Mouse (Mus musculus) induced T-regulatory cell, adult 2 months (primary cell): Measurements from ENCODE around the gene Cox4i2.

Source experiments
- DNase-seq: peaks from one replicate; pipeline ENCODE4 v3.0.0-alpha.2; 2012; ENCODE audit warnings: low read depth

The Cox4i2 gene

DNA sequence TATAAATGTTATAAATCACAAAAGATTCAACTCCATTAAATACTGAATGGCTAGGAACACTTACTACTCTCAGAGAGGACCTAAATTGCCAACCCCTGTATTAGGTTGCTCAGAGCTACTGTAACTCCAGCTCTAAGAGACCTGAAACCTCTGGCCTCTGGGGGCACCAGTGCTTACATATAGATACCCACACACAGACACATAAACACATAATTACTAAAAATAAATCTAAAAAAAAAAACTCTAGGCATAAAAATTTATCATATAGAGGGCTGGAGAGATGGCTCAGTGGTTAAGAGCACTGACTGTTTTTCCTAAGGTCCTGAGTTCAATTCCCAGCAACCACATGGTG is 46.8 kb downstream of the Cox4i2 start:
- no peak for DNase-seq

DNA sequence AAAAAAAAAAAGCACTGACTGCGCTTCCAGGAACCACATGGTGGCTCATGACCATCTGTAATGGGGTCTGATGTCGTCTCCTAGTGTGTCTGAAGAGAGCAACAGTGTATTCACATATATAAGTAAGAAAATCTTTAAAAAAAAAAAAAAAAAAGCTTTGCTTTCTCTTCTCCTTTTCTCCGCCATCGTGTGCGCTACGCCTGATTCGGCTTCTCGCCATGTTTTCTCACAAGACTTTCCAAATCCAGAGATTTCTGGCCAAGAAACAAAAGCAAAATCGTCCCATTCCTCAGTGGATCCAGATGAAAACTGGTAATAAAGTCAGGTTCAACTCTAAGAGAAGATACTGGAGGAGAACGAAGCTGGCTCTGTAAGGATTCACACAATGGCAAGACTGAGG is 48.3 kb downstream of the Cox4i2 start:
- DNase-seq: no peak

DNA sequence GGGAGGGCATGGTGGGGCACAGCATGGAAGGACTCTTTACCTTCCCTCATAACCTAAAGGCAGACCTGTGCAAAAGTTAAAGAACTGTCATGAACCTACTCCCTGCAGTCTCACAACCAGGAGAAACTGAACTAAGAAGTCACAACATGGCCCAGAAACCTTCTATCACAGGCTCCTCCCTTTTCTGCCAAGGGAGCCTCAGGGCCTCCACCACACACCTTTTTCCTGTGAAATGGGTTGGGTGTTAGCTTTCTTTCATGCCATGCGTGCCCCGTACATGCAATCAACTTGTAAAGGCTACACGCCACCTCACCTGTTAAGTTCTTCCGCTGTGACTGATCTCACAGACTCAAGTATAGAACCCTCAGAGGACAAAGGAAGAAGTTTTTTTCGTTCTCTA is 49.1 kb downstream of the Cox4i2 start:
- peak; percentile 71 for DNase-seq

DNA sequence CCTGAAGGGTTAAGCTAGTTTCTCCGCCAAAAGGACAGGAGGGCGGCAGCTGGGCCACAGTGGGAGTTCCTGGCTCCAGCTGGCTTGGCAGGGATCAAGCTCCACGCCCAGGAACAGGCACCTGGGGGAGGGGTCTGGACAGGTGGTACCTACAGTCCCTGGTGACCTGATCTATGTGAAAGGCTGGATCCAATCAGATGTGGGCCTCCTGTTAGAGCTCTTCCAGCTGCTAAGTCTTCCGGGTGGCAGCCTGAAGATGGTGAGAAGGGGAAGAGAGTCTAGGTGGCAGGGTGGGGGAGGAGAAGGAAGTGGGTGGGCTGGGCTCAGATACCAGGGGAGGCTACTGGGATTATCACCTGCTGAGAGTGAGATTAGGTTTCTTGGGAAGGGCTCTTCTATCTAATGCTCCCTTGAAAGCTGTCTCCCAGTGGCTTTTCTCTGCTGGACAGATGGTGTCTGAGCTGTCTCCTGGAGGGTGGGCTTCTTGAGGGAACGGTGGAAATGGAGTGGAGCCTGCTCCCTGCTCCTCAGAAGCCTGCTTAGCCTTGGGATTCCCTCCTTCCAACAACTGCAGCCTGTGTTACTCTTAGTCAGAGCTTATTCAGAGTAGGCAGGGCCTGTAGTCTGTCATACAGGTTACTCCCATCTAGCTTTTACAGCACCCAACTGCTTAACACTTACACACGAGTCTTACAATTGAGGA is 50.6 kb downstream of the Cox4i2 start:
- DNase-seq: no peak

GRCm38 (mm10) chr2:152805111-152805490 is 51.1 kb downstream of the Cox4i2 start:
- no peak for DNase-seq

- DNase-seq: no peak
Measured at GRCm38 (mm10) chr2:152806037-152806436, 52.1 kb downstream of the Cox4i2 start.

DNA sequence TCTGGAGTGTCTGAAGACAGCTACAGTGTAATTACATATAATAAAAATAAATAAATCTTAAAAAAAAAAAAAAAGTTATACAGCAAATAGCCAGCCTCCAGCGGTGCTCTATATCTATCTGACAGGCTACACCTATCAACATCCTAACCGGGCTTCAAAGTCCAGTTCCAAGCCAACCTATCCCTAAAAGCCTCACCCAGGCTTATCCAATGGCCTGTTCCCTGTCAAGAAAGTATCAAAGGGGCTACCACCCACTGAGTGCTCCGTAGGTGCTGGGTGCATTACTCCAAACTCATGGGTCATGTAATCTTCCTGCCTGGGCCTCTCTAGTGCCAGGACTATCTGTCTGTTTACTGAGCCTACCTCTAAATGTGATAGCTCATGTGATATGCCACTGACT is 54.2 kb downstream of the Cox4i2 start:
- DNase-seq: no peak

GRCm38 (mm10) chr2:152810158-152810941 is 56.4 kb downstream of the Cox4i2 start:
- DNase-seq: peak; percentile 63

DNA sequence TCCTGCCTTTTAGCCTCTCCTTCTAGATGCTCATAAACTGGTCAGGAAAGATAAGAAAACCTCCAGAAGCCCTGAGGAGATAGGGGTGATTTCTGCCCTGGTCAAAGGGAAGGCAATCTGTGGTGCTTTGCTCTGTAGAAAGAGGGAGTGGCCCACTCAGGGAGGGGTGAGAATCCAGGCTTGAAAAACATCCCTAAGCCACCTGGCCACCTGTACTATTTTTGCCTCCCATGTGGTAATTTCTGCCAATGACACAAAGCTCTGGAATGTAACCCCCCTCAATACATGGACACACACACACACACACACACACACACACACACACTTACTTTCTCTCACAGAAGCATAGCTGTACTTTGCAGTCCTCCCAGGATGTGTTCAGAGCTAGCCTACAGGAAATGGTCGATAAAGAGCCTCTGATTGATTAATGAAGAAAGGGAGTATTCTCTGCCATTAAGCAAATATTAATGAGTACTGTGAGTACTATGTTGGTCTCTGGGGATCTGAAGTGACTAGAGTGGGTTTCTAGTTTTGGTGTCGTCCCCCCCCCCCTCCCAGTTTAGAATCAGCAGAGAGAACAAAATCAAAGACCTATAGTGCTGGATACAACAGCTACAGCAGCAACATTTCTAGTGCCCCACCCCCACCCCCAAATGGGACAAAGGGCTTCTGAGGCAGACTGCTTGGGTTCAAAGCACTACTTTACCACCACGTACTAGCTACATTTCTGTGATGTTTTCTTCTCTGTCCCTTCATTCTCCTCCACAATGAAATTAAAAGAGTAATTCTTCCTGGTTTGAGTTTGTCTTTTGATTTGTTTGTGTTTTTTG is 57.6 kb downstream of the Cox4i2 start:
- DNase-seq: peak; percentile 30

DNA sequence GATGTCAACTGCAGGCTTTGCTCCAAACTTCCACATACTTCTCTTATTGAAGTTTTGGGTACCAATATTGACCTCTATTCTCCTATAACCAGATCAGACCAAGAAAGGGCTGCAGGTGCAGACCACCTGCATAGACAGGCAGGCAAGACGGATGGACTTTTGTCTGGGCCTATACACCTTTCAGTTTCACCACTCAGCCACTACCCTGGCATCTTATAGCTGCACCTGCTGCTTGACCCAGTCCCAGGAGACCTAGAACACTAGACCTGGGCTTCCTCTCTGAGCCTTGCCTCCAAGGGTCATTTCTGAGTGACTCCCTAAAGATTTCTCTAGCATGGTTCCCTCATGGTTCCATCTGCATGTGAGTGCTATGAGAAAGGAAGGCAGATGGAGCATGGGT is 59.3 kb downstream of the Cox4i2 start:
- no peak for DNase-seq

GRCm38 (mm10) chr2:152814213-152814874 is 60.4 kb downstream of the Cox4i2 start:
- no peak for DNase-seq
